Mouse (Mus musculus) pancreas, adult 10 weeks (tissue): ENCODE measurements around the gene Gnmt. TPM values are rescaled to one million over a fixed set of nuclear protein-coding genes. Genes with fewer than 3 reads are reported as not detected.

Experiments
- polyA plus RNA-seq: library from polyadenylated mRNA; stranded (reverse); fragments of 350-450 nt; fragmentation: Illumina TruSeq; extraction: RNeasy Lipid Tissue Mini Kit (QIAGEN cat#74804); gene quantifications from one replicate; pipeline ENCODE4 v1.2.3, GENCODE M21; 2015; ENCODE audit warnings: low read depth, low replicate concordance; ENCODE audit not compliant: insufficient read depth

The Gnmt gene
- 55.2 TPM for polyA plus RNA-seq

GRCm38 (mm10) chr17:46728904-46729318 lies at the start of gene Gnmt:
Gene Gnmt (minus strand): TSS chr17:46729168.

GRCm38 (mm10) chr17:46772404-46773277 lies 43.7 kb upstream of the Gnmt start, which contains the start of gene 2310039H08Rik:
Gene 2310039H08Rik (plus strand): TSS chr17:46772635.

GRCm38 (mm10) chr17:46763544-46763943 lies 34.6 kb upstream of the Gnmt start, which contains the start of gene Ptcra:
Gene Ptcra (minus strand): TSS chr17:46763712.

GRCm38 (mm10) chr17:46751794-46752556 lies 23.0 kb upstream of the Gnmt start, which contains the start of gene Cnpy3:
Gene Cnpy3 (minus strand): TSS chr17:46752214.

GRCm38 (mm10) chr17:46710959-46711597 lies 17.9 kb downstream of the Gnmt start, which contains the start of gene Pex6:
Gene Pex6 (plus strand): TSS chr17:46711463.

GRCm38 (mm10) chr17:46704887-46705835 lies 23.8 kb downstream of the Gnmt start, which contains the start of gene Ppp2r5d:
Gene Ppp2r5d (minus strand): TSS chr17:46705111.

GRCm38 (mm10) chr17:46680760-46681373 lies 48.1 kb downstream of the Gnmt start, which contains the start of gene Klhdc3:
Gene Klhdc3 (minus strand): TSS chr17:46680914.

GRCm38 (mm10) chr17:46678416-46678815 lies 50.6 kb downstream of the Gnmt start, which contains the start of gene Mea1:
Gene Mea1 (plus strand): TSS chr17:46678793.

Other genes with a start within 250 kb of the Gnmt start
- not detected for gene Ttbk1, start 241.5 kb downstream of the Gnmt start, polyA plus RNA-seq
- 1.7 TPM for gene Dnph1, start 232.5 kb downstream of the Gnmt start, polyA plus RNA-seq
- gene Cul9, start 182.8 kb downstream of the Gnmt start, polyA plus RNA-seq: 5.5 TPM
- 9.9 TPM for gene Srf, start 173.0 kb downstream of the Gnmt start, polyA plus RNA-seq
- 5.2 TPM for gene Ptk7, start 99.7 kb downstream of the Gnmt start, polyA plus RNA-seq
- gene Klc4, start 83.1 kb downstream of the Gnmt start, polyA plus RNA-seq: 6.9 TPM
- gene Mrpl2, start 82.9 kb downstream of the Gnmt start, polyA plus RNA-seq: 28.6 TPM
- 12.1 TPM for gene Cul7, start 78.8 kb downstream of the Gnmt start, polyA plus RNA-seq
- gene Rrp36, start 54.8 kb downstream of the Gnmt start, polyA plus RNA-seq: 5.5 TPM
- 20.0 TPM for gene Mea1, start 50.4 kb downstream of the Gnmt start, polyA plus RNA-seq
- gene Klhdc3, start 48.3 kb downstream of the Gnmt start, polyA plus RNA-seq: 14.0 TPM
- gene Ppp2r5d, start 24.1 kb downstream of the Gnmt start, polyA plus RNA-seq: 12.1 TPM
- 13.1 TPM for gene Pex6, start 17.7 kb downstream of the Gnmt start, polyA plus RNA-seq
- gene Cnpy3, start 23.0 kb upstream of the Gnmt start, polyA plus RNA-seq: 16.6 TPM
- not detected for gene Ptcra, start 34.5 kb upstream of the Gnmt start, polyA plus RNA-seq
- 17.3 TPM for gene 2310039H08Rik, start 43.5 kb upstream of the Gnmt start, polyA plus RNA-seq
- 13.0 TPM for gene Rpl7l1, start 53.5 kb upstream of the Gnmt start, polyA plus RNA-seq
- 4.3 TPM for gene Bicral, start 129.3 kb upstream of the Gnmt start, polyA plus RNA-seq
- 5.2 TPM for gene Tbcc, start 161.5 kb upstream of the Gnmt start, polyA plus RNA-seq
- gene Prph2, start 181.3 kb upstream of the Gnmt start, polyA plus RNA-seq: not detected